Mouse (Mus musculus): ENCODE measurements around the gene Ap5b1. TPM values are rescaled to one million over a fixed set of nuclear protein-coding genes. Genes with fewer than 3 reads are reported as not detected.

Ap5b1 gene
- polyA plus RNA-seq, 1 experiment from 2014 or later = 1.6 TPM

DNA sequence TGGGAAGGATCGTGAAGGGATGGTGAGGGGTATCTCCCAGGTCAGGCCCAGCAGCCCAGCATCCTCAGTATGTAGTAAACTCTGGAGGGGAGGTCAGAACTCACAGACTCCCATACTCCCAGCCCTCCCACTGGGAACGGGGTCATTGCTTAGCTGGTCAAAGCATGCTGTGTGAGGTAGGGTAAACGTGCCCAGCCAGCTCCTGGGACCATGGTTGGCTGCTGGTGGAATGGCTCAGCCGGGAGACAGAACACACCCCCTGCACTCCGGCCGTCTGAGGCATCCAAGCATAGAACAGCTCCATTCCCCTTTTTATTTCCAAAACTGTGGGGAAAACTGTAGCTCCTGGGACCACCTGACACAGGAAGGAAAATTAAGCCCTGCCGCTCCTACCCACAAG is 9.7 kb upstream of the Ap5b1 start:
- 48% methylated on average over 7 of the region's 7 CpGs for WGBS
- no peaks in the 10 kb centered on the region for H3K36me3 ChIP-seq (replicated peaks)
- H3K27ac ChIP-seq = no peak overlapping the region
- H3K4me3 ChIP-seq (replicated peaks) = no peak overlapping the region
- H3K27me3 ChIP-seq = peaks cover 89% of the 10 kb centered on the region
- peaks cover 15% of the 10 kb centered on the region for H3K4me1 ChIP-seq
- no peak overlapping the region for H3K9ac ChIP-seq
- H3K9me3 ChIP-seq = no peaks in the 10 kb centered on the region
- H3K4me2 ChIP-seq = no peak overlapping the region
- ATAC-seq (ENCODE audit: low FRiP score) = no peak

DNA sequence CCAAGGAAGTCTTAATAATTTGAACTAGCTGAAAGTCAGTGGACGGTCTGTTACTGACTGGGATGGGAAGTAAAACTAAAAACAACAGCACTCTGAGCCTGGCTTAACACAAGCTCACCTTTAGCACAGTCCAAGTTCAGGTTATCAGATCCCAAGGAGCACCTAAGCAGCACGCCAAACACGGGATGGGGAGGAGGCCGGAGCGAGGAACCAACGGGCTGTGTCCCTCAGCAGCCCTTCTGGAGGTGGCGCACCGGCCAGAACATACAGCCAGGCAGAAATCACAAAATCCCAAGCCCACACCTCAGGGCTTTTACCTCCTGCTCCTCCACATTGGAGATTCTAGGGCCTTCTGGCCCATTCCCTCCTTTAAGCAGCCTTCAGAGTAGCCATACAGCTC is 9.1 kb upstream of the Ap5b1 start:
- no peak for ATAC-seq (ENCODE audit: low FRiP score)
- no peak overlapping the region for H3K4me3 ChIP-seq (replicated peaks)

DNA sequence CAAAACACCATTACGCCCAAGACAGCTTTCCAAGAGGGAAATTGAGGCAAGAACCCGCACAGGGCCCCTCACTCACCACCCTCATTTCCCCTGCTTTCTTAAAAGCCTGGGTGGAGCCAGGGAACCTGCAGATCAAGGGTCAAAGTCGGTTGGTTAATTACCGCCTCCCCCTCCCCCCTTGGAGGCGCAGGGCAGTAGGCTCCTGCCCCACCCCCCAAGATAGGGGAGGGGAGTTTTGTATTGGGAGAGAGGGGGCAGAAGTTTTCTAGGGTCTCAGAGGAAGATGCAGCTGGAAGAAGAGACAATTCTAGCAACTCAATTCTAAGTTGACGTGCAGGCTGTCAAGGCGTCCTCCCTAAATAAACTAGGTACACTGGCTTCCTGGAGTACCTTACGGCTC is 8.6 kb upstream of the Ap5b1 start:
- 16% methylated on average over 8 of the region's 8 CpGs for WGBS
- H3K36me3 ChIP-seq (replicated peaks) = no peaks in the 10 kb centered on the region
- no peak overlapping the region for H3K9ac ChIP-seq
- peaks cover 15% of the 10 kb centered on the region for H3K4me1 ChIP-seq
- 0 out of 2 replicates have a peak overlapping the region, but pooled peaks have one; percentile 51 for H3K4me2 ChIP-seq
- no peak for ATAC-seq (ENCODE audit: low FRiP score)
- no peak overlapping the region for H3K27ac ChIP-seq
- H3K27me3 ChIP-seq = peaks cover 97% of the 10 kb centered on the region
- no peaks in the 10 kb centered on the region for H3K9me3 ChIP-seq
- no peak overlapping the region for H3K4me3 ChIP-seq (replicated peaks)

More for the DNA sequence above, 9.1 kb upstream of the Ap5b1 start:
- WGBS = 62% methylated on average over 8 of the region's 8 CpGs
- no peak overlapping the region for H3K27ac ChIP-seq
- H3K9me3 ChIP-seq = no peaks in the 10 kb centered on the region
- H3K36me3 ChIP-seq (replicated peaks) = no peaks in the 10 kb centered on the region
- peaks cover 15% of the 10 kb centered on the region for H3K4me1 ChIP-seq
- H3K9ac ChIP-seq = no peak overlapping the region
- peaks cover 95% of the 10 kb centered on the region for H3K27me3 ChIP-seq
- no peak overlapping the region; the same call in 1 of the 2 replicates for H3K4me2 ChIP-seq

DNA sequence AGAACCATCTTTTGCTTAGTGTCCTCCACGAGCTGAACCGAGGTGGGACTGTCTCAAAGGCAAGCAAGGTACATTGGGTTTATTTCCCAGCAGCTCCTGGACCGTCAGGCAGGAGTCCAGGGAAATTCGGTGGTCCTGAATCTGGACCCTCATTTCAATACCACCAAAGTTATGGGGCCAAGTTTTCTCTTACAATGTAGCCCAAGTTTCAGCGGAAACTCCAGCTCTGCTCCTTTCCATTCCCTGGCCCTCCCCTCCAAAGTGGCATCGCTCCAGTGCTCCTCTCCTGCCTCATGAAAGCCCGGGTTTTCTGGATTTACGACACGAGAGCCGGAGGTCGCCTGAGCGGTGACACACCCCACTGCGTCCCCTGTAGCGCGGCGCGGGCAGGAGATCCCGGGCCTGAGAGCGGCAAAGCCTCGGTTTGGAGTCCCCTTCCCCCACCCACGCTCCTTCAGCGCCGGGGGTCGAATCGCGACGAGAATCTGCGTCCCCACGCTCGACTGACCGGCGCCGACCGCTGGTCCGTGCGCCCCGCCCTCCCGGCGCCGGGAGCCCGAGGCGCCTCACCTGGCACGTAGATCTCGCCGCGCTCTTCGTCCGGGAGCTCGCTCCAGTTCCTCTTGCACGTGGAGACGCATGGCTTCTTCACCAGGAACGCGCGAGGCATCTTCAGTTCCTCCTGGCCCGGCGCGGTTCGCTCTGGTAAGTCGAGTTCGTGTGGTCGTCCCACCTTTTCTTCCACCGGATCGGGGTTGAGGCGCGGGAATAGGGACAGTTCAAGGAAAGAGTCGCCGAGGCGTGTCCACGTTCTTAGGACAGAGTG is 8.0 kb upstream of the Ap5b1 start:
- no peak for ATAC-seq (ENCODE audit: low FRiP score)
- Histone ChIP-seq H3K4me3 (replicated peaks) (peak overlapping the region; percentile 32), H3K9me3 (no peaks in the 10 kb centered on the region), H3K27me3 (peaks cover 98% of the 10 kb centered on the region), H3K4me1 (peaks cover 15% of the 10 kb centered on the region), H3K9ac (no peak overlapping the region), H3K36me3 (replicated peaks) (no peaks in the 10 kb centered on the region), H3K27ac (no peak overlapping the region), H3K4me2 (peak overlapping the region; percentile 51)
- WGBS = 1% methylated on average over 69 of the region's 69 CpGs

DNA sequence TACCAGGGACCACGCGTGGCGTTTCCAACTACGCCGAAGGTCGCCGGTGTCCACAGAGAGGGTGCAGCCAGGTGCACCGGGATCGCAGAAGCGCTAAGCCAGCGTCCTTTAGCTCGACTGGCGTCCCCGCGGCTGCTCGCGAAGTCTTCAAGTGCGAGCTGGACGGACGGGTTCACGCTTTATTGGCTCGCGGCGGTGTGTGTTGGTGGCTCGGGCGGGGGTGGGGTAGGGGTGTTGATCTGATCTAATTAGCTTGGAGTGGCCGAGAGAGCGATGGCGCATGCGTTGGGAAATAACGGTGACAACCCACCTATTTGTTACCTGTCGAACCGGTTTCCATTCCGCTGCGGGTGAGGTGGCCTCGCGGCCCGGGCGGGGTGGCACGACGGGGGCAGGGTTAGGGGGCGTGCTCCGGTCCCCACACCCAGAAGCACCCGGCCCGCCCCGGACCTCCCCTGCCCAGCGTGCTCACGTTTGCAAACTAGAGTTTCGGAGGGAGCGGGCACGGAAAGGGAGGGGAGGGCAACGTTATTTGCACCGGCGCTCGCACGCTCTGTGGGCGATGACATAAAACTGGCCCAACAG is 7.3 kb upstream of the Ap5b1 start, which contains the start of gene Ovol1:
Gene Ovol1, minus strand, starts transcription at position 190 of the 585 bp plus-strand sequence.
- Histone ChIP-seq H3K4me1 (peaks cover 15% of the 10 kb centered on the region), H3K9me3 (no peaks in the 10 kb centered on the region), H3K36me3 (replicated peaks) (no peaks in the 10 kb centered on the region), H3K4me3 (replicated peaks) (peak within 1 kb of the TSS; percentile 32), H3K9ac (no peak within 1 kb of the TSS), H3K27ac (no peak within 1 kb of the TSS), H3K4me2 (peak within 1 kb of the TSS; percentile 51), H3K27me3 (peaks cover 98% of the 10 kb centered on the region)
- WGBS = under 1% methylated on average over 57 of the region's 57 CpGs
- no peak for ATAC-seq (ENCODE audit: low FRiP score)

DNA sequence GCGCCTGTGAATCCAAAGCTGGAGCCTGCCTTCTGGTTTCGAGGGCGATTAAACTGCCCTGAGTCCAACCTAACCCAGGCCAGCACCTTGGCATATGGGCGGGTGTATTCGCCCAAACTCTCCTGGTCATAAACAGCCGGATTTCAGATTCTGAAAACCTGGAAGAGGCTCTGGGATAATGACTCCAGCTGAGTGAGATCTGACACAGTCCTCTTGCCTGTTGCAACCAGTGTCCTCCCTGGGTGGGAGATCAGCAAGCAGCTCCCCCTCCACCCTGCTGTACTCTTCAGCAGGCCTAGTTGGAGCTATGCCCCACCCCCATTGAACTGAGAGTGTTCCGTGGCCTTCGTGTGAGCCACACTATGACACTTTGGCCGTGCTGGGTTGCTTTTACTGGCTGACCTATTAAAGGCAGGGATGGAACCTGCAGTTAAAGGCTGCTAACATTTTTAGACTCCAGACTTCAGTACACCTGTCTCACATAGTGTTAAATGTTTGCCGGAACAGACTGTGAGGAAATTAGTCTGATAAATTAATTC is 6.5 kb upstream of the Ap5b1 start:
- H3K36me3 ChIP-seq (replicated peaks) = no peaks in the 10 kb centered on the region
- H3K9me3 ChIP-seq = no peaks in the 10 kb centered on the region
- peaks cover 98% of the 10 kb centered on the region for H3K27me3 ChIP-seq
- H3K9ac ChIP-seq = no peak overlapping the region
- no peak overlapping the region for H3K27ac ChIP-seq
- H3K4me1 ChIP-seq = peaks cover 15% of the 10 kb centered on the region
- WGBS = 16% methylated on average over 10 of the region's 10 CpGs
- H3K4me3 ChIP-seq (replicated peaks) = peak overlapping the region; percentile 32
- ATAC-seq (ENCODE audit: low FRiP score) = no peak
- H3K4me2 ChIP-seq = peak overlapping the region; percentile 51

DNA sequence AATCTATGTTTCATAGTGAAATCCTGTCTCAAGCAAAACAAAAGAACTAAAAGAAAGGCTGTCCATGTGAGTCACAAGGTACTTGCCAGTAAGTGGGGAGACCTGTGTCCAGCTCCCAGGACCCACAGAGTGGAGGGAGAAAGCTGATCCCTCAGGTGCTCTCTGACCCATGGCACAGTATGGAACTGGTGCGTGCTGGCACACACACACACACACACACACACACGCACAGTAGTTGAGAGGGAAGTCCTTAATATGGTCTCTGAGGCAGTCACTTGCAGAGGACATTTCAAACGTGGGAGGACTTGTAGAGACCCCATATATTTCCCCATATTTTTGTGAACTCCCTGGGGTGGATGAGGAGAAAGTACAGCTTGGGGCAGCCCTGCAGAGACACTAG is 5.9 kb upstream of the Ap5b1 start:
- Histone ChIP-seq H3K4me1 (peaks cover 18% of the 10 kb centered on the region), H3K27ac (no peak overlapping the region), H3K9me3 (no peaks in the 10 kb centered on the region), H3K36me3 (replicated peaks) (no peaks in the 10 kb centered on the region), H3K27me3 (peaks cover 98% of the 10 kb centered on the region), H3K4me2 (no peak overlapping the region), H3K4me3 (replicated peaks) (no peak overlapping the region), H3K9ac (no peak overlapping the region)
- no peak for ATAC-seq (ENCODE audit: low FRiP score)
- 47% methylated on average over 3 of the region's 3 CpGs for WGBS

DNA sequence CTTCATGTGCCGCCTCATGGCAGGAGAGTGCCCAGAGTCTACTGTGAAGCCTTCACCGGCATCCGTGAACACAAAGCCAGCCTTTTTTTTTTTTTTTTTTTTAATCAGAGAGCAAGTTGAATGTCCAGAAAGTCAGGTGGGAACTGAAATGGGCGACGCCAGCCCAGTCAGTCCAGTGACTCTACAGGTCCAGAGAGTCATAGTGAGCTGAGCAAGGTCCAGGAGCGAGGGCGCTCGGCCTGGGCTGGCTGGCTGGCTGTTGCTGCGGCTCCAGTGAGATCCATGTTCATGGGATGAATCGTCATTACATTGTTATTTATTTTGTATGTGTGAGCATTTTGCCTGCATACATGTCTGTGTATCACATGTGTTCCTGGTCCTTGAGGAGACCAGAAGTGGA is 5.0 kb upstream of the Ap5b1 start:
- Histone ChIP-seq H3K9me3 (no peaks in the 10 kb centered on the region), H3K27ac (no peak overlapping the region), H3K4me2 (no peak overlapping the region), H3K27me3 (peaks cover 93% of the 10 kb centered on the region), H3K4me3 (replicated peaks) (no peak overlapping the region), H3K4me1 (peaks cover 23% of the 10 kb centered on the region), H3K9ac (no peak overlapping the region), H3K36me3 (replicated peaks) (no peaks in the 10 kb centered on the region)
- no peak for ATAC-seq (ENCODE audit: low FRiP score)
- WGBS = 92% methylated on average over 10 of the region's 10 CpGs

DNA sequence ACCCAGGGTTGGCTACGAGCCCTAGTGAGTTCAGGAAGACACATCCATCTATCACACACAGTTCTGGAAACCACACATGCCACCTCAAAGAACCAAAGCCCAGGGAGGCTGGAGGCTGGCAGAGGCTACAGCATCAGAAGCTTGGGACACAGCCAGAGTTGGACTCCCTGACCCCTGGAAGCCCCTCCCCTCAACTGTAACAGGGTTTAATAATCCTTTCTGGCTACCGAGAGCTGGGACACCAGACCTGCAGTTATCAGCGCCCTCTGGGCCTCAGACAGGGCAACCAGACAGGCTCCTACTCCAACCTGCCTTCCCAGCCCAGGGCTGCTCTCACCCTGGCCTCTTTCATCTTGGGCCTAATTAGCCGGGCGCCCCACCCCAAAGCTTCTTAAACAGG is 1.5 kb upstream of the Ap5b1 start:
- H3K9me3 ChIP-seq = no peaks in the 10 kb centered on the region
- no peak for ATAC-seq (ENCODE audit: low FRiP score)
- peaks cover 74% of the 10 kb centered on the region for H3K27me3 ChIP-seq
- no peak overlapping the region for H3K4me2 ChIP-seq
- no peaks in the 10 kb centered on the region for H3K36me3 ChIP-seq (replicated peaks)
- WGBS = 54% methylated on average over 5 of the region's 5 CpGs
- peaks cover 20% of the 10 kb centered on the region for H3K4me1 ChIP-seq
- no peak overlapping the region for H3K27ac ChIP-seq
- H3K4me3 ChIP-seq (replicated peaks) = no peak overlapping the region
- no peak overlapping the region for H3K9ac ChIP-seq

DNA sequence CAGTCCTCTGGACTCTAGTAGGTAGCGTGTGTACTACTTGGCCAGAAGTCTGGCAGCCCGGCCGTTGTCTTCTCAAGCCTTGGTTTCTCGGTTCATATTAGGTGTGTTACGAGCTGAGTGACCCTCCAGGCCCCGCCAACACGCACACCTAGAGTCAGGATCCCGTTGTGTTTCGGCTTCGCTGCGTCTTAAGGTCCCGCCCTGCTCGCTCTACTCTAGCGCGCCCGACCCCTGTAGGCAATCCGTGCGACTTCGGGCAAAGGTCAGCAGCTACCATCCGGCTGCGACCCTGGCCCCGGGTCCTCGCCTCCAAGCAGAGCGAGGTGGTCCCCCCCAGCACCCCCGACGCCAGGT is 668 bp upstream of the Ap5b1 start:
- no peaks in the 10 kb centered on the region for H3K9me3 ChIP-seq
- peak overlapping the region; percentile 68 for H3K4me3 ChIP-seq (replicated peaks)
- 3% methylated on average over 26 of the region's 26 CpGs for WGBS
- H3K36me3 ChIP-seq (replicated peaks) = no peaks in the 10 kb centered on the region
- peak overlapping the region; percentile 85; the same call in 1 of the 2 replicates for H3K27ac ChIP-seq
- H3K27me3 ChIP-seq = peaks cover 65% of the 10 kb centered on the region
- 0 out of 2 replicates have a peak, but pooled peaks have one; percentile 2 for ATAC-seq (ENCODE audit: low FRiP score)
- peak overlapping the region; percentile 91 for H3K4me2 ChIP-seq
- peak overlapping the region; percentile 76 for H3K9ac ChIP-seq
- peaks cover 20% of the 10 kb centered on the region for H3K4me1 ChIP-seq

DNA sequence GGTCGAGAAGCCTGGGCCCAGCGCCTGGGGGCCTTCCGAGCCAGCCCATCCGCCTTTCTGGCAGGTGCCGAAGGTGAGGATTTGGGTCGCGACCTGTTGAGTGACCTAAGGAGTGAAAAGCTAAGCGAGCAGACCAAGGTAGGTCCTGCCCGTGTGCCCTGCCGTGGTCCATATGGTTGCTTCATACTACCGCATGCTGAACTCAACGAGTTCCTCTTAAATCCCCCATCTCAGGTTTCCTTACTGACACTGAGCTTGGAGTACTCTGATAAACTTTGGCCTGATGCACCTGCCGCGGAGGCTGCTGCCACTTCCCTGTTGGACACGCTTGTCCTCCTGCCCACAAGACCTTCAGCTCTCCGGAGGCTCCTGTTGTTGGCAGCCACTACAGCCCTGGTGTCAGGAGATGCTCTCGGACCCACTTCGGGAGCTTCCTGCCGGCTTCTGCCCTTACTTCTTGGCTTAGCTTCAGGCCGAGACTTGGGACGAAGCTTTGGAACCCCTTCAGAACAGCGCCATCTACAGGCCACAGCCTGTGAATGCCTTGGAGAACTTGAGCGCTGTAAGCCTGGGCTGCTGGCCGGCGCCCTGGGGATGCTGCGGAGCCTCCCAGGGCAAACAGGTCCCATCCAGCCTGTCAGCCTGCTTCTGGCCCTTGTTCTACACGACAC is 780 bp downstream of the Ap5b1 start:
- H3K27ac ChIP-seq = 0 out of 2 replicates have a peak overlapping the region, but pooled peaks have one; percentile 85
- peak overlapping the region; percentile 76 for H3K9ac ChIP-seq
- H3K9me3 ChIP-seq = no peaks in the 10 kb centered on the region
- no peaks in the 10 kb centered on the region for H3K36me3 ChIP-seq (replicated peaks)
- 8% methylated on average over 27 of the region's 27 CpGs for WGBS
- H3K4me3 ChIP-seq (replicated peaks) = peak overlapping the region; percentile 68
- H3K4me1 ChIP-seq = peaks cover 20% of the 10 kb centered on the region
- peaks cover 51% of the 10 kb centered on the region for H3K27me3 ChIP-seq
- peak overlapping the region; percentile 91 for H3K4me2 ChIP-seq
- no peak; the same call in 1 of the 2 replicates for ATAC-seq (ENCODE audit: low FRiP score)

DNA sequence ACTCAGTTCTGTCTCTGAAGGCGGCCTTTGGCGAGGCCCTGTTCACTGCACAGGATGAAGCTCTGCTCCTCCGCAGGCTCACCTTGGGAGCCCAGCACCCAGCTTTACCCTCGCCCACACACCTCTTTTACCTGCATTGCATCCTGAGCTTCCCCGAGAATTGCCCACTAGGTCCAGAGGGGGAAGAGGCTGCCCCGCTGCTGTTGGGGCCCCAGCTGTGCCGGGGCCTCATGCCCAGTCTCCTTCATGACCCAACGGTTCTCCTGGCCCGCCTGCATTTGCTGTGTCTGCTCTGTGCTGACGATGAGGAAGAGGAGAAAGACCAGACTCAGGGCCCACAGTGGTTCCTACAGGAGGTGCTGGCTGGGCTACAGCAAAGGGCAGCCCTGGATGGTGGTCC is 1.7 kb downstream of the Ap5b1 start:
- ATAC-seq (ENCODE audit: low FRiP score) = no peak
- H3K4me2 ChIP-seq = 0 out of 2 replicates have a peak overlapping the region, but pooled peaks have one; percentile 91
- H3K36me3 ChIP-seq (replicated peaks) = no peaks in the 10 kb centered on the region
- no peak overlapping the region for H3K27ac ChIP-seq
- no peak overlapping the region for H3K9ac ChIP-seq
- WGBS = 91% methylated on average over 10 of the region's 10 CpGs
- H3K4me1 ChIP-seq = peaks cover 20% of the 10 kb centered on the region
- no peak overlapping the region for H3K4me3 ChIP-seq (replicated peaks)
- no peaks in the 10 kb centered on the region for H3K9me3 ChIP-seq
- H3K27me3 ChIP-seq = peaks cover 42% of the 10 kb centered on the region

Measured in forebrain, embryonic 12.5 days (tissue).